Mouse (Mus musculus) lung, embryonic 14.5 days (tissue): ENCODE measurements around the gene Map4k2. TPM values are rescaled to one million over a fixed set of nuclear protein-coding genes. Genes with fewer than 3 reads are reported as not detected.

Experiments used
- ATAC-seq: fragments of 200-750 bp; cut with Nextera tagmentation; 2 replicates; pipeline ENCODE4 v1.8.0; 2017; ENCODE audit warnings: mild to moderate bottlenecking, moderate TSS enrichment, moderate library complexity; ENCODE audit not compliant: insufficient read depth
- DNase-seq: peaks from one replicate; pipeline ENCODE4 v3.0.0-alpha.2; 2015
- H3K27ac ChIP-seq: fragments of 300-500 bp; sonication (generic); 2 replicates; pipeline ENCODE4 v1.5.1; 2014; ENCODE audit warnings: low read depth, mild to moderate bottlenecking, moderate library complexity
- H3K27me3 ChIP-seq: fragments of 300-500 bp; sonication (generic); 2 replicates; pipeline ENCODE4 v1.6.1; 2014; ENCODE audit warnings: low read length, control low read depth; ENCODE audit not compliant: insufficient read depth
- H3K36me3 ChIP-seq: fragments of 300-500 bp; sonication (generic); 2 replicates; pipeline ENCODE4 v1.6.1; 2014; ENCODE audit warnings: control low read depth; ENCODE audit not compliant: insufficient read depth
- H3K4me1 ChIP-seq: fragments of 300-500 bp; sonication (generic); 2 replicates; pipeline ENCODE4 v1.6.1; 2014; ENCODE audit warnings: antibody characterized with exemption, control low read depth; ENCODE audit not compliant: insufficient read depth
- H3K4me2 ChIP-seq: fragments of 300-500 bp; sonication (generic); 2 replicates; pipeline ENCODE4 v1.6.1; 2014; ENCODE audit warnings: mild to moderate bottlenecking
- H3K4me3 ChIP-seq: fragments of 300-500 bp; sonication (generic); 2 replicates; pipeline ENCODE4 v1.5.1; 2014; ENCODE audit warnings: low read depth, low read length
- H3K9ac ChIP-seq: fragments of 300-500 bp; sonication (generic); 2 replicates; pipeline ENCODE4 v1.6.1; 2014
- H3K9me3 ChIP-seq: fragments of 300-500 bp; sonication (generic); 2 replicates; pipeline ENCODE4 v1.6.1; 2016; ENCODE audit warnings: low read depth, low read length, control low read depth
- CTCF ChIP-seq: IDR thresholded peaks from 2 replicates; pipeline ENCODE4 v1.5.1; 2016; ENCODE audit warnings: antibody characterized with exemption, low read depth
- WGBS: fragments of 180-500 bp; shearing (Covaris S2); extraction: QIAGEN DNeasy Blood & Tissue Kit; methylation state at CpG from one replicate; pipeline ENCODE4 v1.1.7; 2014; 5-methylcytosine and 5-hydroxymethylcytosine counted together
- polyA plus RNA-seq: library from polyadenylated mRNA; unstranded; fragments of >200 nt; fragmentation: Nextera tagmentation; extraction: Ambion mirVana; gene quantifications from 2 replicates; pipeline ENCODE4 v1.2.1, GENCODE M21; 2014

The Map4k2 gene
- polyA plus RNA-seq, 1 experiment from 2014 or later = 22.2 TPM

GRCm38 (mm10) chr19:6339890-6340504, 938 bp upstream of the Map4k2 start:
- no peaks in the 10 kb centered on the region for H3K9me3 ChIP-seq
- H3K27me3 ChIP-seq = no peaks in the 10 kb centered on the region
- no peak for TF ChIP-seq CTCF
- H3K27ac ChIP-seq = peak overlapping the region; percentile 68
- H3K4me3 ChIP-seq = peak overlapping the region; percentile 75; the same call in 1 of the 2 replicates
- no peak overlapping the region for H3K9ac ChIP-seq
- 74% methylated on average over 15 of the region's 15 CpGs for WGBS
- no peak for ATAC-seq
- H3K36me3 ChIP-seq = peaks cover 55% of the 10 kb centered on the region
- H3K4me1 ChIP-seq = peaks cover 9% of the 10 kb centered on the region
- DNase-seq = peak; percentile 23
- 0 out of 2 replicates have a peak overlapping the region, but pooled peaks have one; percentile 99 for H3K4me2 ChIP-seq

GRCm38 (mm10) chr19:6341453-6342077, 630 bp downstream of the Map4k2 start:
- H3K9me3 ChIP-seq = no peaks in the 10 kb centered on the region
- peak overlapping the region; percentile 99 for H3K4me2 ChIP-seq
- no peak for DNase-seq
- peak; percentile 11; the same call in 1 of the 2 replicates for ATAC-seq
- peaks cover 2% of the 10 kb centered on the region for H3K4me1 ChIP-seq
- peak overlapping the region; percentile 75 for H3K4me3 ChIP-seq
- H3K9ac ChIP-seq = peak overlapping the region; percentile 62
- peaks cover 67% of the 10 kb centered on the region for H3K36me3 ChIP-seq
- H3K27me3 ChIP-seq = no peaks in the 10 kb centered on the region
- 7% methylated on average over 23 of the region's 23 CpGs for WGBS
- TF ChIP-seq CTCF = no peak
- H3K27ac ChIP-seq = no peak overlapping the region

- H3K36me3 ChIP-seq = peaks cover 66% of the 10 kb centered on the region
- H3K9ac ChIP-seq = no peak overlapping the region
Observed at GRCm38 (mm10) chr19:6342276-6342933, 1.5 kb downstream of the Map4k2 start.

GRCm38 (mm10) chr19:6343066-6343925, 2.4 kb downstream of the Map4k2 start:
- Histone ChIP-seq H3K36me3 (peaks cover 57% of the 10 kb centered on the region), H3K4me2 (peak overlapping the region; percentile 99; the same call in 1 of the 2 replicates), H3K9me3 (no peaks in the 10 kb centered on the region), H3K9ac (no peak overlapping the region), H3K27ac (no peak overlapping the region), H3K4me1 (no peaks in the 10 kb centered on the region; the same call in 1 of the 2 replicates), H3K4me3 (no peak overlapping the region), H3K27me3 (no peaks in the 10 kb centered on the region)
- ATAC-seq (no peak), DNase-seq (no peak)
- no peak for TF ChIP-seq CTCF
- 76% methylated on average over 19 of the region's 19 CpGs for WGBS

More at GRCm38 (mm10) chr19:6342276-6342933, 1.5 kb downstream of the Map4k2 start:
- peak overlapping the region; percentile 75; the same call in 1 of the 2 replicates for H3K4me3 ChIP-seq
- H3K9me3 ChIP-seq = no peaks in the 10 kb centered on the region
- no peaks in the 10 kb centered on the region; the same call in 1 of the 2 replicates for H3K4me1 ChIP-seq
- peak overlapping the region; percentile 99 for H3K4me2 ChIP-seq
- 66% methylated on average over 5 of the region's 5 CpGs for WGBS
- no peak for TF ChIP-seq CTCF
- peak overlapping the region; percentile 18; the same call in 1 of the 2 replicates for H3K27ac ChIP-seq
- ATAC-seq (no peak), DNase-seq (peak; percentile 18)
- no peaks in the 10 kb centered on the region for H3K27me3 ChIP-seq

- H3K4me1 ChIP-seq = no peaks in the 10 kb centered on the region; the same call in 1 of the 2 replicates
- H3K27ac ChIP-seq = no peak overlapping the region
- H3K36me3 ChIP-seq = peaks cover 50% of the 10 kb centered on the region
Observed at GRCm38 (mm10) chr19:6343996-6344395, 3.1 kb downstream of the Map4k2 start.

GRCm38 (mm10) chr19:6346023-6346422, 5.1 kb downstream of the Map4k2 start:
- DNase-seq (no peak), ATAC-seq (no peak)
- Histone ChIP-seq H3K36me3 (peaks cover 47% of the 10 kb centered on the region), H3K9ac (no peak overlapping the region), H3K4me2 (no peak overlapping the region), H3K4me3 (no peak overlapping the region), H3K27me3 (no peaks in the 10 kb centered on the region), H3K9me3 (no peaks in the 10 kb centered on the region), H3K27ac (no peak overlapping the region), H3K4me1 (no peaks in the 10 kb centered on the region)
- TF ChIP-seq CTCF = no peak
- 87% methylated on average over 4 of the region's 5 CpGs for WGBS

More at GRCm38 (mm10) chr19:6343996-6344395, 3.1 kb downstream of the Map4k2 start:
- WGBS = 93% methylated on average over 5 of the region's 5 CpGs
- DNase-seq = no peak
- no peaks in the 10 kb centered on the region for H3K27me3 ChIP-seq
- ATAC-seq = no peak
- H3K9me3 ChIP-seq = no peaks in the 10 kb centered on the region
- no peak overlapping the region for H3K4me3 ChIP-seq
- no peak for TF ChIP-seq CTCF
- H3K4me2 ChIP-seq = no peak overlapping the region
- no peak overlapping the region for H3K9ac ChIP-seq
